Mouse (Mus musculus): ENCODE data around the gene Ptgis. TPM values are rescaled to one million over a fixed set of nuclear protein-coding genes. Genes with fewer than 3 reads are reported as not detected.

Ptgis gene
- total and polyA plus RNA-seq, 2 experiments, result 1.0 to 3.1 TPM

GRCm38 (mm10) chr2:167250003-167250735 lies 9.8 kb upstream of the Ptgis start:
- Histone ChIP-seq H3K27me3 (ENCODE audit: control insufficient read depth, insufficient read depth, low read length) (no peaks in the 10 kb centered on the region), H3K4me3 (ENCODE audit: insufficient read depth, low read depth, low read length) (no peak overlapping the region), H3K4me1 (ENCODE audit: control insufficient read depth, insufficient read depth, low read length) (peaks cover 5% of the 10 kb centered on the region; the same call in 1 of the 2 replicates), H3K79me2 (ENCODE audit: control insufficient read depth, insufficient read depth, low read length) (no peaks in the 10 kb centered on the region), H3K9ac (ENCODE audit: low read depth, low read length) (no peak overlapping the region), H3K36me3 (ENCODE audit: control insufficient read depth, insufficient read depth, low read length) (no peaks in the 10 kb centered on the region), H3K27ac (replicated peaks; ENCODE audit: insufficient read depth, low read depth, low read length) (no peak overlapping the region)
- WGBS, result 63% methylated on average over 11 of the region's 11 CpGs
- no peak for TF ChIP-seq CTCF (IDR thresholded peaks at IDR 0.05; ENCODE audit: low read depth, low read length)
- TF ChIP-seq POLR2A (IDR thresholded peaks at IDR 0.05; ENCODE audit: extremely low read depth, insufficient read depth, low read length), result no peak
- DNase-seq (ENCODE audit: extremely low read depth, low read depth, low spot score), result no peak

- Histone ChIP-seq H3K27me3 (ENCODE audit: control insufficient read depth, insufficient read depth, low read length) (no peaks in the 10 kb centered on the region), H3K9ac (ENCODE audit: low read depth, low read length) (no peak overlapping the region), H3K27ac (replicated peaks; ENCODE audit: insufficient read depth, low read depth, low read length) (no peak overlapping the region), H3K4me3 (ENCODE audit: insufficient read depth, low read depth, low read length) (no peak overlapping the region), H3K79me2 (ENCODE audit: control insufficient read depth, insufficient read depth, low read length) (no peaks in the 10 kb centered on the region), H3K36me3 (ENCODE audit: control insufficient read depth, insufficient read depth, low read length) (no peaks in the 10 kb centered on the region), H3K4me1 (ENCODE audit: control insufficient read depth, insufficient read depth, low read length) (peaks cover 1% of the 10 kb centered on the region; the same call in 1 of the 2 replicates)
- WGBS, result 69% methylated on average over 3 of the region's 3 CpGs
- no peak for TF ChIP-seq CTCF (IDR thresholded peaks at IDR 0.05; ENCODE audit: low read depth, low read length)
- no peak for TF ChIP-seq POLR2A (IDR thresholded peaks at IDR 0.05; ENCODE audit: extremely low read depth, insufficient read depth, low read length)
- DNase-seq (ENCODE audit: extremely low read depth, low read depth, low spot score), result peak; percentile 29
Observed at GRCm38 (mm10) chr2:167249591-167249990, 9.2 kb upstream of the Ptgis start.

- no peak overlapping the region for H3K4me3 ChIP-seq (ENCODE audit: insufficient read depth, low read depth, low read length)
- no peak overlapping the region for H3K9ac ChIP-seq (ENCODE audit: low read depth, low read length)
- TF ChIP-seq POLR2A (IDR thresholded peaks at IDR 0.05; ENCODE audit: extremely low read depth, insufficient read depth, low read length), result no peak
- DNase-seq (ENCODE audit: extremely low read depth, low read depth, low spot score), result no peak
- WGBS, result 83% methylated on average over 2 of the region's 2 CpGs
- no peaks in the 10 kb centered on the region for H3K79me2 ChIP-seq (ENCODE audit: control insufficient read depth, insufficient read depth, low read length)
- H3K27me3 ChIP-seq (ENCODE audit: control insufficient read depth, insufficient read depth, low read length), result no peaks in the 10 kb centered on the region
- no peaks in the 10 kb centered on the region for H3K36me3 ChIP-seq (ENCODE audit: control insufficient read depth, insufficient read depth, low read length)
- no peak overlapping the region for H3K27ac ChIP-seq (replicated peaks; ENCODE audit: insufficient read depth, low read depth, low read length)
- no peaks in the 10 kb centered on the region for H3K4me1 ChIP-seq (ENCODE audit: control insufficient read depth, insufficient read depth, low read length)
Observed at GRCm38 (mm10) chr2:167247823-167248222, 7.4 kb upstream of the Ptgis start.

GRCm38 (mm10) chr2:167246704-167247103 lies 6.3 kb upstream of the Ptgis start:
- no peaks in the 10 kb centered on the region for H3K27me3 ChIP-seq (ENCODE audit: control insufficient read depth, insufficient read depth, low read length)
- H3K4me3 ChIP-seq (ENCODE audit: insufficient read depth, low read depth, low read length), result no peak overlapping the region
- no peak for DNase-seq (ENCODE audit: extremely low read depth, low read depth, low spot score)
- 85% methylated on average over 7 of the region's 7 CpGs for WGBS
- no peaks in the 10 kb centered on the region for H3K79me2 ChIP-seq (ENCODE audit: control insufficient read depth, insufficient read depth, low read length)
- H3K9ac ChIP-seq (ENCODE audit: low read depth, low read length), result no peak overlapping the region
- H3K36me3 ChIP-seq (ENCODE audit: control insufficient read depth, insufficient read depth, low read length), result no peaks in the 10 kb centered on the region
- no peak overlapping the region for H3K27ac ChIP-seq (replicated peaks; ENCODE audit: insufficient read depth, low read depth, low read length)
- no peaks in the 10 kb centered on the region for H3K4me1 ChIP-seq (ENCODE audit: control insufficient read depth, insufficient read depth, low read length)
- TF ChIP-seq POLR2A (IDR thresholded peaks at IDR 0.05; ENCODE audit: extremely low read depth, insufficient read depth, low read length), result no peak
- TF ChIP-seq CTCF (IDR thresholded peaks at IDR 0.05; ENCODE audit: low read depth, low read length), result no peak

GRCm38 (mm10) chr2:167244892-167245291 lies 4.5 kb upstream of the Ptgis start:
- TF ChIP-seq POLR2A (IDR thresholded peaks at IDR 0.05; ENCODE audit: extremely low read depth, insufficient read depth, low read length), result no peak
- no peak for TF ChIP-seq CTCF (IDR thresholded peaks at IDR 0.05; ENCODE audit: low read depth, low read length)
- 76% methylated on average over 4 of the region's 4 CpGs for WGBS
- H3K36me3 ChIP-seq (ENCODE audit: control insufficient read depth, insufficient read depth, low read length), result no peaks in the 10 kb centered on the region
- no peaks in the 10 kb centered on the region for H3K79me2 ChIP-seq (ENCODE audit: control insufficient read depth, insufficient read depth, low read length)
- no peak overlapping the region for H3K4me3 ChIP-seq (ENCODE audit: insufficient read depth, low read depth, low read length)
- no peaks in the 10 kb centered on the region for H3K4me1 ChIP-seq (ENCODE audit: control insufficient read depth, insufficient read depth, low read length)
- peaks cover 8% of the 10 kb centered on the region; the same call in 1 of the 2 replicates for H3K27me3 ChIP-seq (ENCODE audit: control insufficient read depth, insufficient read depth, low read length)
- DNase-seq (ENCODE audit: extremely low read depth, low read depth, low spot score), result no peak
- no peak overlapping the region for H3K27ac ChIP-seq (replicated peaks; ENCODE audit: insufficient read depth, low read depth, low read length)
- no peak overlapping the region for H3K9ac ChIP-seq (ENCODE audit: low read depth, low read length)

GRCm38 (mm10) chr2:167243831-167244563 lies 3.6 kb upstream of the Ptgis start:
- no peaks in the 10 kb centered on the region for H3K79me2 ChIP-seq (ENCODE audit: control insufficient read depth, insufficient read depth, low read length)
- 98% methylated on average over 4 of the region's 4 CpGs for WGBS
- TF ChIP-seq CTCF (IDR thresholded peaks at IDR 0.05; ENCODE audit: low read depth, low read length) (no peak), POLR2A (IDR thresholded peaks at IDR 0.05; ENCODE audit: extremely low read depth, insufficient read depth, low read length) (no peak)
- H3K4me3 ChIP-seq (ENCODE audit: insufficient read depth, low read depth, low read length), result no peak overlapping the region
- H3K9ac ChIP-seq (ENCODE audit: low read depth, low read length), result no peak overlapping the region
- DNase-seq (ENCODE audit: extremely low read depth, low read depth, low spot score), result no peak
- peaks cover 8% of the 10 kb centered on the region; the same call in 1 of the 2 replicates for H3K27me3 ChIP-seq (ENCODE audit: control insufficient read depth, insufficient read depth, low read length)
- H3K36me3 ChIP-seq (ENCODE audit: control insufficient read depth, insufficient read depth, low read length), result no peaks in the 10 kb centered on the region
- no peaks in the 10 kb centered on the region for H3K4me1 ChIP-seq (ENCODE audit: control insufficient read depth, insufficient read depth, low read length)
- no peak overlapping the region for H3K27ac ChIP-seq (replicated peaks; ENCODE audit: insufficient read depth, low read depth, low read length)
